Mouse (Mus musculus) bone marrow, adult 2 months (tissue): ENCODE data around the gene Fam43b.

ENCODE experiments used
- CTCF ChIP-seq: fragments of 200-500 bp; IDR thresholded peaks from 2 replicates; pipeline ENCODE4 v1.5.1; 2011; ENCODE audit warnings: low read length, control low read depth; ENCODE audit not compliant: control insufficient read depth, insufficient read depth
- POLR2A ChIP-seq: fragments of 200-500 bp; IDR thresholded peaks from 2 replicates; pipeline ENCODE4 v1.6.1; 2011; ENCODE audit warnings: low read depth, mild to moderate bottlenecking, control low read depth, low read length, borderline replicate concordance; ENCODE audit not compliant: control insufficient read depth

DNA sequence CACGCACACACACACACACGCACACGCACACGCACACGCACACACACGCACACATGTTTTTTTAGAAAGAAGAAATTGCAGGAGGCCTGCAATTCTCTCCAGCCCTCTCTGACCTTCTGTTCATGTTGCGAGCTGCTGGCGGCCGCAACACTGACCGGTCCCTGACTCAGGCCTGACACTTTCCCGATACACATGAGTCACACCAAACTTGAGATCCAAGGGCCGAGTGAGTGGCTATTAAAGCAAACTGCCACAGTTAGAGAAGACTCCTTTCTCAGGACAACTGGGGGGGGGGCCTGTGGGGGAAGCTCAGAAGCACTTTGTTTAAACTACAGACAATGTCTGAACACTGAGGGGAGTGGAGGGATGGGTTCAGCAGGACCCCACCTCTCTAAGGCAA, 39.8 kb downstream of the Fam43b start:
- TF ChIP-seq CTCF, result no peak
- TF ChIP-seq POLR2A, result no peak
